Mouse (Mus musculus): ENCODE results near the gene Acox1.

GRCm38 (mm10) chr11:116206678-116207077, 7.8 kb upstream of the Acox1 start:
- TF ChIP-seq EP300 (IDR thresholded peaks at IDR 0.05; ENCODE audit: low read depth), result no peak
- no peak for TF ChIP-seq CTCF (IDR thresholded peaks at IDR 0.05; ENCODE audit: low read depth)

Data from liver, postnatal 0 days (tissue).